Mouse (Mus musculus) adrenal gland, adult 8-10 months (tissue): ENCODE results near the gene Gm3055. TPM values are rescaled to one million over a fixed set of nuclear protein-coding genes. Genes with fewer than 3 reads are reported as not detected.
"Not testable (repeated sequence)": the region's sequence is repeated elsewhere in the genome, so short reads cannot be mapped to it uniquely, and the experiment has no call there.

Source experiments
- DNase-seq: peaks from one replicate; pipeline ENCODE4 v3.0.0; 2022
- total RNA-seq, 4 experiments: library from RNA; stranded (reverse); gene quantifications; 2 replicates each; pipeline ENCODE4 v1.2.4; 2022

Gene Gm3055
- 1 to 10 TPM; 3.5 to 9.4 (median 6.3) TPM for total RNA-seq

GRCm38 (mm10) chr10:81770506-81771403 is at the start of gene Gm3055:
TSS of gene Gm3055 (minus strand) at chr10:81771161.
- not testable (repeated sequence) for DNase-seq

GRCm38 (mm10) chr10:81811899-81812298 is 40.9 kb upstream of the Gm3055 start, which contains the start of gene Gm4767:
TSS of gene Gm4767 (plus strand) at chr10:81812186.
- not testable (repeated sequence) for DNase-seq

GRCm38 (mm10) chr10:81771404-81771777 is 430 bp upstream of the Gm3055 start:
- not testable (repeated sequence) for DNase-seq

DNA sequence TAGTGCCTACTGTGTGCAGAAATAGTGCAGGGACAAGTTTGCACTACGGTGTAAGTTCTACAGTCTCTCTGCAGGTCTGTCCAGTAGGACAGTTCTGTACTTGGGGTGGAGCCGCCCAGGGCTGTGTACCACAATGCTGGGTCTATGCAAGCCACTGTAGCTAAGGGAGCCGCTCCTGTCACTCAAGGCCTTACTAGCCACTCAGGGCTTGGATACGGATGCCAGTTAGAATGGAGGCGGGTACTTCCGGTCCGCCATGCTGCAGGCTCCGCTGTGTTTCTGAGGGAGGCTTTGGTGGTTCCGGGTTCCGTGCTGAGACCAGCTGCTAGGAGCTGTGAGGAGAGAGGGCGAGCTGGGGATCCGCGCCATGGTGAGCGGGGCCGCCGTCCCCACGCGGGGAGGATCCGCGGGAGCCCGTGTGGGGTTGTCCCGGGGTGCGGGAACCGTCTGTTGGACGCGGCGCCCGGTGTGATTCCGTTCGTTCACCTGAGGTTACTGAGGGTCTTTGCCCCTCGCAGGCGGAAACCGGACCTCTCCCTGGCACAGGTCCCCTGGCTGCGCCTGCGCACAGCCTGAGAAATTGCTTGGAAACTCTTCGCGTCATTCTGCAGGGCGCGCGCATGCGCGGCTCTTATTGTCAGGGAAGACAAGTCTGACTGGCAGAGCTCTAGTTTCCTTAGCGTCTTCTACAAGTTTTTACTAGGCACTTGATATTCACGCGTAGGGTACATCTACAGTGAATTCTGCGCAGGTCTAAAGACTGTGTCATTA is 66.2 kb downstream of the Gm3055 start, which contains the start of gene Zfp433:
TSS of gene Zfp433 (plus strand) at position 295 of the 771 bp plus-strand sequence.
- DNase-seq, result not testable (repeated sequence)

Other genes with a start within 250 kb of the Gm3055 start
- 1 to 10 TPM in 3 of 4 experiments, under 1 TPM in 1; 0.70 to 2.2 (median 1.6) TPM for gene Gna15, start 246.9 kb downstream of the Gm3055 start, total RNA-seq
- gene Gna11, start 226.0 kb downstream of the Gm3055 start, total RNA-seq, result 100 to 1,000 TPM in 2 of 4 experiments, 10 to 100 TPM in 2; 90.2 to 105 (median 98.1) TPM
- 1,000 to 10,000 TPM in 3 of 4 experiments, 100 to 1,000 TPM in 1; 989 to 1,424 (median 1,166) TPM for gene Aes, start 211.7 kb downstream of the Gm3055 start, total RNA-seq
- gene Tle2, start 196.6 kb downstream of the Gm3055 start, total RNA-seq, result 100 to 1,000 TPM in 2 of 4 experiments, 10 to 100 TPM in 2; 50.6 to 211 (median 117) TPM
- gene Tle6, start 170.1 kb downstream of the Gm3055 start, total RNA-seq, result 100 to 1,000 TPM in 2 of 4 experiments, 10 to 100 TPM in 2; 32.2 to 138 (median 85.6) TPM
- 1 to 10 TPM; 1.2 to 1.7 (median 1.3) TPM for gene BC025920, start 164.9 kb downstream of the Gm3055 start, total RNA-seq
- gene Sirt6, start 143.4 kb downstream of the Gm3055 start, total RNA-seq, result 10 to 100 TPM; 14.7 to 34.5 (median 26.5) TPM
- 10 to 100 TPM; 24.6 to 58.2 (median 46.7) TPM for gene Ankrd24, start 142.6 kb downstream of the Gm3055 start, total RNA-seq
- gene Gm10778, start 122.1 kb downstream of the Gm3055 start, total RNA-seq, result 1 to 10 TPM; 1.4 to 4.1 (median 3.7) TPM
- gene Zfp433, start 66.3 kb downstream of the Gm3055 start, total RNA-seq, result 1 to 10 TPM; 4.4 to 9.3 (median 5.5) TPM
- gene Gm4767, start 41.0 kb upstream of the Gm3055 start, total RNA-seq, result 1 to 10 TPM; 1.9 to 3.0 (median 2.5) TPM
- gene Gm32687, start 92.8 kb upstream of the Gm3055 start, total RNA-seq, result 1 to 10 TPM; 2.5 to 5.6 (median 4.3) TPM
- 1 to 10 TPM in 3 of 4 experiments, under 1 TPM in 1; 0.35 to 1.8 (median 1.3) TPM for gene Zfp781, start 159.3 kb upstream of the Gm3055 start, total RNA-seq